Comparison of ENCODE assay signal across 19 mouse cellular contexts in genomic region chr13:47030376-47031107, GRCm38 (mm10). TPM values are rescaled to one million over a fixed set of nuclear protein-coding genes. Genes with fewer than 3 reads are reported as not detected.
DNase-seq lines count a peak whose midpoint lies in the region; ATAC-seq lines count a peak whose summit lies in the region.
"Had no signal": no experiment of that assay in that cellular context is flagged by ENCODE, and none has a peak within 500 bp of the region (broad histone marks: within the 10 kb centered on the region; RNA-seq: fewer than 3 reads in every experiment).

No protein-coding gene starts in this region.

- WGBS in kidney, embryonic 14.5 days, result 83% methylated on average over 17 of the region's 17 CpGs

- no peaks in the 10 kb centered on the region for H3K9me3 ChIP-seq in kidney, embryonic 14.5 days (ENCODE audit: control insufficient read depth, low read length)
- H3K9me3 ChIP-seq: forebrain, embryonic 12.5 days; limb, embryonic 13.5 days had no signal

- H3K4me2 ChIP-seq in kidney, embryonic 14.5 days (replicated peaks; ENCODE audit: low read depth, low read length), result no peak overlapping the region
- H3K4me2 ChIP-seq: forebrain, embryonic 12.5 days; limb, embryonic 13.5 days; midbrain, embryonic 11.5 days had no signal

- ATAC-seq in kidney, embryonic 14.5 days (ENCODE audit: low FRiP score, low TSS enrichment), result no peak
- ATAC-seq in CD4-positive, CD25-positive, alpha-beta regulatory T cell, adult 4 months, result peak; percentile 73
- ATAC-seq: hindbrain, embryonic 16.5 days; intestine, postnatal 0 days had no signal

- H3K27ac ChIP-seq in kidney, embryonic 14.5 days (ENCODE audit: low read depth, low read length), result no peak overlapping the region
- H3K27ac ChIP-seq: forebrain, embryonic 12.5 days; gastrocnemius, adult 2 months; limb, embryonic 13.5 days had no signal

- H3K36me3 ChIP-seq in kidney, embryonic 14.5 days (ENCODE audit: control insufficient read depth, insufficient read depth, low read length), result no peaks in the 10 kb centered on the region

- H3K9ac ChIP-seq in kidney, embryonic 14.5 days (ENCODE audit: low read depth, low read length), result no peak overlapping the region
- H3K9ac ChIP-seq: forebrain, embryonic 12.5 days; limb, embryonic 13.5 days had no signal

- H3K4me3 ChIP-seq in kidney, embryonic 14.5 days (ENCODE audit: low read length), result no peak overlapping the region
- H3K4me3 ChIP-seq: forebrain, embryonic 12.5 days; gastrocnemius, adult 2 months; limb, embryonic 13.5 days had no signal

- H3K4me1 ChIP-seq in kidney, embryonic 14.5 days (ENCODE audit: control insufficient read depth, insufficient read depth, low read length), result no peaks in the 10 kb centered on the region
- H3K4me1 ChIP-seq: forebrain, embryonic 12.5 days had no signal

- DNase-seq in kidney, adult 18-20 months, result peak; percentile 49
- DNase-seq in kidney, adult 8-10 months, result peak; percentile 61 to 65
- peak; percentile 56 to 80 for DNase-seq in kidney, postnatal 25 days
- no peak for DNase-seq in layer of hippocampus, adult 8-10 months (ENCODE audit: low spot score in 2 of 2)
- DNase-seq in adrenal gland, adult 8-10 months, result no peak
- DNase-seq: adrenal gland, postnatal 36 days; cerebellum, adult 11 months; cerebellum, adult 9-11 months; gastrocnemius, adult 2 months; layer of hippocampus, adult 9-11 months; lung, adult 18-20 months; lung, postnatal 14 days had no signal

- H3K27me3 ChIP-seq in kidney, embryonic 14.5 days (ENCODE audit: control insufficient read depth, insufficient read depth, low read length), result no peaks in the 10 kb centered on the region
- H3K27me3 ChIP-seq: forebrain, embryonic 12.5 days; limb, embryonic 13.5 days had no signal

RNA-seq across cellular contexts. Expression of gene Kdm1b, which starts 12.8 kb away (rescaled TPM):
- 8.6 and 12.1 TPM in 2 replicates for polyA plus RNA-seq in kidney, embryonic 14.5 days (2014; fragmentation: Nextera tagmentation; extraction: Ambion mirVana)
- polyA plus RNA-seq in CD4-positive, CD25-positive, alpha-beta regulatory T cell, adult 4 months (2017; shearing (Covaris generic)), result 10 to 100 TPM; 18.3 to 31.2 TPM
- 10 to 100 TPM in 1 of 4 experiments, 1 to 10 TPM in 3; 7.7 to 11.0 (median 9.9) TPM for total RNA-seq in layer of hippocampus, adult 8-10 months (2022)
- 10 to 100 TPM in 3 of 4 experiments, 1 to 10 TPM in 1; 9.7 to 12.6 (median 11.7) TPM for total RNA-seq in adrenal gland, adult 8-10 months (2022)

RNA-seq across cellular contexts. Expression of gene Tpmt, which starts 14.0 kb away (rescaled TPM):
- polyA plus RNA-seq in kidney, embryonic 14.5 days (2014; fragmentation: Nextera tagmentation; extraction: Ambion mirVana), result 23.4 and 29.7 TPM in 2 replicates
- polyA plus RNA-seq in CD4-positive, CD25-positive, alpha-beta regulatory T cell, adult 4 months (2017; shearing (Covaris generic)), result 1 to 10 TPM; 4.1 to 9.2 TPM
- total RNA-seq in layer of hippocampus, adult 8-10 months (2022), result 10 to 100 TPM in 2 of 4 experiments, 1 to 10 TPM in 2; 7.8 to 11.9 (median 9.4) TPM
- 10 to 100 TPM in 1 of 4 experiments, 1 to 10 TPM in 3; 4.1 to 10.7 (median 7.1) TPM for total RNA-seq in adrenal gland, adult 8-10 months (2022)

RNA-seq across cellular contexts. Expression of gene Nhlrc1, which starts 15.9 kb away (rescaled TPM):
- 2.5 and 3.1 TPM in 2 replicates for polyA plus RNA-seq in kidney, embryonic 14.5 days (2014; fragmentation: Nextera tagmentation; extraction: Ambion mirVana)
- polyA plus RNA-seq in CD4-positive, CD25-positive, alpha-beta regulatory T cell, adult 4 months (2017; shearing (Covaris generic)), result under 1 TPM in 1 of 2 experiments, not detected in 1; 0.13 TPM
- 10 to 100 TPM; 15.4 to 19.6 (median 17.9) TPM for total RNA-seq in layer of hippocampus, adult 8-10 months (2022)
- 1 to 10 TPM; 6.2 to 9.8 (median 8.7) TPM for total RNA-seq in adrenal gland, adult 8-10 months (2022)

Comparison
In these comparisons a context has a peak if more than half of its experiments do, and no peak if none do; other contexts are left out.
1. DNase-seq: peak in kidney, adult 18-20 months (single experiment), kidney, adult 8-10 months (2 of 2) and kidney, postnatal 25 days (2 of 2); none in layer of hippocampus, adult 8-10 months (0 of 2) and adrenal gland, adult 8-10 months (single experiment).